Comparison of ENCODE assay signal across 11 mouse cellular contexts in genomic region chr8:95701809-95702208, GRCm38 (mm10). TPM values are rescaled to one million over a fixed set of nuclear protein-coding genes. Genes with fewer than 3 reads are reported as not detected.
DNase-seq lines count a peak whose midpoint lies in the region; ATAC-seq and TF ChIP-seq lines count a peak whose summit lies in the region.
"Had no signal": no experiment of that assay in that cellular context is flagged by ENCODE, and none has a peak within 500 bp of the region (broad histone marks: within the 10 kb centered on the region; RNA-seq: fewer than 3 reads in every experiment).

No protein-coding gene starts in this region.

- H3K4me1 ChIP-seq in heart, embryonic 10.5 days = peaks cover 36% of the 10 kb centered on the region
- H3K4me1 ChIP-seq in midbrain, embryonic 13.5 days (replicated peaks) = peaks cover 61% of the 10 kb centered on the region
- peaks cover 15% of the 10 kb centered on the region for H3K4me1 ChIP-seq in midbrain, embryonic 11.5 days (ENCODE audit: control insufficient read depth, insufficient read depth, low read length)
- peaks cover 17% of the 10 kb centered on the region; the same call in 1 of the 2 replicates for H3K4me1 ChIP-seq in embryonic facial prominence, embryonic 12.5 days

- H3K27ac ChIP-seq in heart, embryonic 10.5 days = no peak overlapping the region
- no peak overlapping the region for H3K27ac ChIP-seq in midbrain, embryonic 13.5 days
- H3K27ac ChIP-seq in midbrain, embryonic 11.5 days (ENCODE audit: low read depth, low read length) = no peak overlapping the region
- H3K27ac ChIP-seq in embryonic facial prominence, embryonic 12.5 days = no peak overlapping the region
- H3K27ac ChIP-seq: kidney, postnatal 0 days; liver, embryonic 13.5 days had no signal

- H3K27me3 ChIP-seq in heart, embryonic 10.5 days (ENCODE audit: insufficient read depth, poor library complexity, severe bottlenecking) = peaks cover 41% of the 10 kb centered on the region
- H3K27me3 ChIP-seq in midbrain, embryonic 13.5 days = peaks cover 20% of the 10 kb centered on the region
- H3K27me3 ChIP-seq in midbrain, embryonic 11.5 days (ENCODE audit: control insufficient read depth, insufficient read depth, low read length) = peaks cover 2% of the 10 kb centered on the region; the same call in 1 of the 2 replicates
- H3K27me3 ChIP-seq in embryonic facial prominence, embryonic 12.5 days = 0 out of 2 replicates have a peak, but pooled peaks cover 5% of the 10 kb centered on the region
- H3K27me3 ChIP-seq in myocyte (ENCODE audit: control insufficient read depth, insufficient read depth, insufficient read length) = no peaks in the 10 kb centered on the region

- peak overlapping the region; percentile 96; the same call in 1 of the 2 replicates for H3K4me2 ChIP-seq in midbrain, embryonic 13.5 days (replicated peaks)
- no peak overlapping the region for H3K4me2 ChIP-seq in midbrain, embryonic 11.5 days
- peak overlapping the region; percentile 97; the same call in 1 of the 2 replicates for H3K4me2 ChIP-seq in embryonic facial prominence, embryonic 12.5 days (replicated peaks)
- H3K4me2 ChIP-seq in myocyte (ENCODE audit: low read depth) = no peak overlapping the region

- DNase-seq in heart, embryonic 10.5 days (ENCODE audit: low spot score) = no peak
- no peak for DNase-seq in heart, postnatal 14 days
- DNase-seq in midbrain, embryonic 11.5 days (ENCODE audit: low spot score, missing footprints) = no peak
- no peak for DNase-seq in frontal cortex, postnatal 25 days (ENCODE audit: low spot score in 2 of 2)
- DNase-seq in embryo, embryonic 9.5 days (ENCODE audit: extremely low spot score) = no peak
- DNase-seq: gastrocnemius, postnatal 10 days; liver, embryonic 13.5 days had no signal

- H3K36me3 ChIP-seq in heart, embryonic 10.5 days = peaks cover 20% of the 10 kb centered on the region
- peaks cover 8% of the 10 kb centered on the region for H3K36me3 ChIP-seq in midbrain, embryonic 13.5 days
- H3K36me3 ChIP-seq in midbrain, embryonic 11.5 days (ENCODE audit: control insufficient read depth, insufficient read depth, low read length) = no peaks in the 10 kb centered on the region
- no peaks in the 10 kb centered on the region for H3K36me3 ChIP-seq in embryonic facial prominence, embryonic 12.5 days
- H3K36me3 ChIP-seq in myocyte (ENCODE audit: control insufficient read depth, insufficient read depth) = no peaks in the 10 kb centered on the region
- H3K36me3 ChIP-seq: liver, embryonic 13.5 days had no signal

- no peak for TF ChIP-seq POLR2A in myocyte (IDR thresholded peaks at IDR 0.05; ENCODE audit: insufficient read length, low read depth)

- intact Hi-C loops in heart, postnatal 14 days (cut with DNase I) = no loop called here

- H3K9ac ChIP-seq in midbrain, embryonic 13.5 days (replicated peaks) = 0 out of 2 replicates have a peak overlapping the region, but pooled peaks have one; percentile 14
- H3K9ac ChIP-seq in midbrain, embryonic 11.5 days (ENCODE audit: low read length) = no peak overlapping the region
- no peak overlapping the region for H3K9ac ChIP-seq in embryonic facial prominence, embryonic 12.5 days

- 0 out of 2 replicates have a peak overlapping the region, but pooled peaks have one; percentile 73 for H3K4me3 ChIP-seq in heart, embryonic 10.5 days
- H3K4me3 ChIP-seq in midbrain, embryonic 13.5 days (replicated peaks) = no peak overlapping the region
- H3K4me3 ChIP-seq in midbrain, embryonic 11.5 days (ENCODE audit: low read depth, low read length) = no peak overlapping the region
- H3K4me3 ChIP-seq in embryonic facial prominence, embryonic 12.5 days = no peak overlapping the region
- H3K4me3 ChIP-seq in myocyte = peak overlapping the region; percentile 29

- 73% methylated on average over 4 of the region's 4 CpGs for WGBS in heart, embryonic 10.5 days
- WGBS in midbrain, embryonic 13.5 days = 77% methylated on average over 4 of the region's 4 CpGs
- 85% methylated on average over 4 of the region's 4 CpGs for WGBS in midbrain, embryonic 11.5 days
- WGBS in embryonic facial prominence, embryonic 12.5 days = 70% methylated on average over 4 of the region's 4 CpGs

- no peak overlapping the region for H3ac ChIP-seq in myocyte (ENCODE audit: control insufficient read depth, insufficient read length)

- ATAC-seq in midbrain, embryonic 13.5 days = no peak; the same call in 1 of the 2 replicates
- no peak for ATAC-seq in midbrain, embryonic 11.5 days (ENCODE audit: low FRiP score)
- ATAC-seq in embryonic facial prominence, embryonic 12.5 days (ENCODE audit: insufficient number of reproducible peaks, insufficient read depth, low FRiP score, low TSS enrichment) = no peak

- no peaks in the 10 kb centered on the region for H3K9me3 ChIP-seq in heart, embryonic 10.5 days
- H3K9me3 ChIP-seq in midbrain, embryonic 13.5 days = no peaks in the 10 kb centered on the region
- H3K9me3 ChIP-seq in midbrain, embryonic 11.5 days (ENCODE audit: control insufficient read depth, low read length) = no peaks in the 10 kb centered on the region
- H3K9me3 ChIP-seq in embryonic facial prominence, embryonic 12.5 days = no peaks in the 10 kb centered on the region
- H3K9me3 ChIP-seq: liver, embryonic 13.5 days had no signal

- H3K79me2 ChIP-seq in myocyte (ENCODE audit: control insufficient read depth, insufficient read depth) = no peaks in the 10 kb centered on the region

TF ChIP-seq in myocyte, 11 proteins besides CTCF, POLR2A, EP300 and RAD21:
- TF ChIP-seq POLR2AphosphoS2 (IDR thresholded peaks at IDR 0.05; ENCODE audit: insufficient read length, low read depth) = no peak
- TF ChIP-seq SRF (IDR thresholded peaks at IDR 0.05; ENCODE audit: control insufficient read depth, insufficient read length, low read depth) = no peak
- TF ChIP-seq USF1 (IDR thresholded peaks at IDR 0.05; ENCODE audit: low read depth) = no peak

RNA-seq across cellular contexts. Expression of gene Setd6, which starts 13.9 kb away (rescaled TPM):
- polyA plus RNA-seq in heart, embryonic 10.5 days (2016; fragmentation: Nextera tagmentation; extraction: Ambion mirVana) = 24.5 and 30.2 TPM in 2 replicates
- total RNA-seq in heart, postnatal 14 days (2021) = 10 to 100 TPM in 1 of 2 experiments, 1 to 10 TPM in 1; 8.5 to 11.6 TPM
- 22.1 and 23.6 TPM in 2 replicates for polyA plus RNA-seq in midbrain, embryonic 13.5 days (2015; fragmentation: Nextera tagmentation; extraction: Ambion mirVana)
- 20.8 and 24.2 TPM in 2 replicates for polyA plus RNA-seq in midbrain, embryonic 11.5 days (2014; fragmentation: Nextera tagmentation; extraction: Ambion mirVana)
- 19.5 and 21.4 TPM in 2 replicates for polyA plus RNA-seq in embryonic facial prominence, embryonic 12.5 days (2016; fragmentation: Nextera tagmentation; extraction: Ambion mirVana)
- polyA plus RNA-seq in myocyte (2012; fragmentation: generic; extraction: Trizol) = 13.9 TPM

RNA-seq across cellular contexts. Expression of gene Ndrg4, which starts 25.0 kb away (rescaled TPM):
- polyA plus RNA-seq in heart, embryonic 10.5 days (2016; fragmentation: Nextera tagmentation; extraction: Ambion mirVana) = 141 and 294 TPM in 2 replicates
- total RNA-seq in heart, postnatal 14 days (2021) = 100 to 1,000 TPM; 314 to 320 TPM
- polyA plus RNA-seq in midbrain, embryonic 13.5 days (2015; fragmentation: Nextera tagmentation; extraction: Ambion mirVana) = 159 and 168 TPM in 2 replicates
- 45.5 and 46.7 TPM in 2 replicates for polyA plus RNA-seq in midbrain, embryonic 11.5 days (2014; fragmentation: Nextera tagmentation; extraction: Ambion mirVana)
- polyA plus RNA-seq in embryonic facial prominence, embryonic 12.5 days (2016; fragmentation: Nextera tagmentation; extraction: Ambion mirVana) = 27.3 and 34.4 TPM in 2 replicates
- 83.9 TPM for polyA plus RNA-seq in myocyte (2012; fragmentation: generic; extraction: Trizol)

Comparison
In these comparisons a context has a peak if more than half of its experiments do, and no peak if none do; other contexts are left out.
1. H3K4me2 ChIP-seq: peak in midbrain, embryonic 13.5 days (single experiment) and embryonic facial prominence, embryonic 12.5 days (single experiment); none in midbrain, embryonic 11.5 days (single experiment) and myocyte (single experiment).
2. H3K4me3 ChIP-seq: peak in heart, embryonic 10.5 days (single experiment) and myocyte (single experiment); none in midbrain, embryonic 13.5 days (single experiment), midbrain, embryonic 11.5 days (single experiment) and embryonic facial prominence, embryonic 12.5 days (single experiment).